Mouse (Mus musculus): ENCODE data around the gene Tnfaip8l1. TPM values are rescaled to one million over a fixed set of nuclear protein-coding genes. Genes with fewer than 3 reads are reported as not detected.
A peak's percentile ranks its signal among the peaks of the same experiment; 100 is the strongest.

Gene Tnfaip8l1
- polyA plus RNA-seq, 1 experiment from 2014 or later, result 12.2 TPM

GRCm38 (mm10) chr17:56212676-56213075 lies 50.4 kb downstream of the Tnfaip8l1 start:
- 47% methylated on average over 6 of the region's 6 CpGs for WGBS
- ATAC-seq (ENCODE audit: low FRiP score, low TSS enrichment), result no peak
- Histone ChIP-seq H3K9ac (replicated peaks; ENCODE audit: low read length) (no peak overlapping the region), H3K4me3 (ENCODE audit: low read length) (no peak overlapping the region), H3K4me1 (ENCODE audit: insufficient read depth, low read length) (peaks cover 17% of the 10 kb centered on the region), H3K36me3 (ENCODE audit: insufficient read depth, low read length) (peaks cover 39% of the 10 kb centered on the region), H3K27ac (ENCODE audit: low read length) (no peak overlapping the region), H3K9me3 (ENCODE audit: low read length) (no peaks in the 10 kb centered on the region), H3K4me2 (replicated peaks; ENCODE audit: low read depth, low read length) (no peak overlapping the region), H3K27me3 (ENCODE audit: insufficient read depth, low read length) (no peaks in the 10 kb centered on the region)

- Histone ChIP-seq H3K9me3 (ENCODE audit: low read length) (no peaks in the 10 kb centered on the region), H3K4me3 (ENCODE audit: low read length) (no peak overlapping the region), H3K4me2 (replicated peaks; ENCODE audit: low read depth, low read length) (no peak overlapping the region), H3K27me3 (ENCODE audit: insufficient read depth, low read length) (no peaks in the 10 kb centered on the region), H3K27ac (ENCODE audit: low read length) (no peak overlapping the region), H3K4me1 (ENCODE audit: insufficient read depth, low read length) (peaks cover 23% of the 10 kb centered on the region), H3K9ac (replicated peaks; ENCODE audit: low read length) (no peak overlapping the region), H3K36me3 (ENCODE audit: insufficient read depth, low read length) (peaks cover 25% of the 10 kb centered on the region)
- no peak for ATAC-seq (ENCODE audit: low FRiP score, low TSS enrichment)
- WGBS, result 91% methylated on average over 1 of the region's 1 CpGs
Measured at GRCm38 (mm10) chr17:56214229-56214628, 52.0 kb downstream of the Tnfaip8l1 start.

- no peak overlapping the region for H3K27ac ChIP-seq (ENCODE audit: low read length)
Measured at GRCm38 (mm10) chr17:56217670-56218069, 55.4 kb downstream of the Tnfaip8l1 start.

GRCm38 (mm10) chr17:56218377-56219191 lies 56.3 kb downstream of the Tnfaip8l1 start, which contains the start of gene Dpp9:
TSS of gene Dpp9 (minus strand) at chr17:56218905.
- H3K36me3 ChIP-seq (ENCODE audit: insufficient read depth, low read length), result 0 out of 2 replicates have a peak, but pooled peaks cover 2% of the 10 kb centered on the region
- H3K27ac ChIP-seq (ENCODE audit: low read length), result peak within 1 kb of the TSS; percentile 90
- peaks cover 27% of the 10 kb centered on the region for H3K4me1 ChIP-seq (ENCODE audit: insufficient read depth, low read length)
- no peaks in the 10 kb centered on the region for H3K9me3 ChIP-seq (ENCODE audit: low read length)
- H3K4me2 ChIP-seq (replicated peaks; ENCODE audit: low read depth, low read length), result peak within 1 kb of the TSS; percentile 67
- H3K27me3 ChIP-seq (ENCODE audit: insufficient read depth, low read length), result no peaks in the 10 kb centered on the region
- peak within 1 kb of the TSS; percentile 87 for H3K4me3 ChIP-seq (ENCODE audit: low read length)
- WGBS, result under 1% methylated on average over 65 of the region's 78 CpGs
- ATAC-seq (ENCODE audit: low FRiP score, low TSS enrichment), result peak; percentile 100
- peak within 1 kb of the TSS; percentile 92 for H3K9ac ChIP-seq (replicated peaks; ENCODE audit: low read length)

More at GRCm38 (mm10) chr17:56217670-56218069, 55.4 kb downstream of the Tnfaip8l1 start:
- Histone ChIP-seq H3K4me3 (ENCODE audit: low read length) (peak overlapping the region; percentile 87), H3K36me3 (ENCODE audit: insufficient read depth, low read length) (0 out of 2 replicates have a peak, but pooled peaks cover 2% of the 10 kb centered on the region), H3K9ac (replicated peaks; ENCODE audit: low read length) (peak overlapping the region; percentile 92), H3K4me2 (replicated peaks; ENCODE audit: low read depth, low read length) (peak overlapping the region; percentile 67), H3K4me1 (ENCODE audit: insufficient read depth, low read length) (peaks cover 31% of the 10 kb centered on the region), H3K27me3 (ENCODE audit: insufficient read depth, low read length) (no peaks in the 10 kb centered on the region), H3K9me3 (ENCODE audit: low read length) (no peaks in the 10 kb centered on the region)
- ATAC-seq (ENCODE audit: low FRiP score, low TSS enrichment), result no peak
- 69% methylated on average over 13 of the region's 13 CpGs for WGBS

- Histone ChIP-seq H3K27me3 (ENCODE audit: insufficient read depth, low read length) (no peaks in the 10 kb centered on the region), H3K36me3 (ENCODE audit: insufficient read depth, low read length) (0 out of 2 replicates have a peak, but pooled peaks cover 2% of the 10 kb centered on the region), H3K4me3 (ENCODE audit: low read length) (peak overlapping the region; percentile 87), H3K9ac (replicated peaks; ENCODE audit: low read length) (peak overlapping the region; percentile 92), H3K27ac (ENCODE audit: low read length) (peak overlapping the region; percentile 90), H3K4me1 (ENCODE audit: insufficient read depth, low read length) (peaks cover 27% of the 10 kb centered on the region), H3K9me3 (ENCODE audit: low read length) (no peaks in the 10 kb centered on the region), H3K4me2 (replicated peaks; ENCODE audit: low read depth, low read length) (peak overlapping the region; percentile 67)
- 43% methylated on average over 12 of the region's 12 CpGs for WGBS
- no peak; the same call in 1 of the 2 replicates for ATAC-seq (ENCODE audit: low FRiP score, low TSS enrichment)
Measured at GRCm38 (mm10) chr17:56219251-56219650, 57.0 kb downstream of the Tnfaip8l1 start.

- Histone ChIP-seq H3K4me3 (ENCODE audit: low read length) (no peak overlapping the region), H3K4me2 (replicated peaks; ENCODE audit: low read depth, low read length) (no peak overlapping the region; the same call in 1 of the 2 replicates), H3K4me1 (ENCODE audit: insufficient read depth, low read length) (peaks cover 27% of the 10 kb centered on the region), H3K27ac (ENCODE audit: low read length) (peak overlapping the region; percentile 14; the same call in 1 of the 2 replicates), H3K9me3 (ENCODE audit: low read length) (no peaks in the 10 kb centered on the region), H3K27me3 (ENCODE audit: insufficient read depth, low read length) (no peaks in the 10 kb centered on the region), H3K9ac (replicated peaks; ENCODE audit: low read length) (no peak overlapping the region), H3K36me3 (ENCODE audit: insufficient read depth, low read length) (0 out of 2 replicates have a peak, but pooled peaks cover 2% of the 10 kb centered on the region)
- WGBS, result 43% methylated on average over 3 of the region's 3 CpGs
- ATAC-seq (ENCODE audit: low FRiP score, low TSS enrichment), result no peak
Measured at GRCm38 (mm10) chr17:56219805-56220204, 57.5 kb downstream of the Tnfaip8l1 start.

Small RNA genes within 50 kb of the gene (microRNA-seq; reads per million reads assigned to microRNA genes)
- gene Gm44397, result not detected

Other genes with a start within 250 kb of the Tnfaip8l1 start
- gene Zfp119b, start 213.0 kb upstream of the Tnfaip8l1 start, polyA plus RNA-seq (2015; fragmentation: Nextera tagmentation; extraction: Ambion mirVana), result 6.3 and 7.8 TPM in 2 replicates
- 2.1 and 2.6 TPM in 2 replicates for gene Ebi3, start 209.8 kb upstream of the Tnfaip8l1 start, polyA plus RNA-seq (2015; fragmentation: Nextera tagmentation; extraction: Ambion mirVana)
- 29.8 and 34.7 TPM in 2 replicates for gene Yju2, start 203.4 kb upstream of the Tnfaip8l1 start, polyA plus RNA-seq (2015; fragmentation: Nextera tagmentation; extraction: Ambion mirVana)
- gene Shd, start 192.0 kb upstream of the Tnfaip8l1 start, polyA plus RNA-seq (2015; fragmentation: Nextera tagmentation; extraction: Ambion mirVana), result 41.6 and 46.0 TPM in 2 replicates
- gene Fsd1, start 176.0 kb upstream of the Tnfaip8l1 start, polyA plus RNA-seq (2015; fragmentation: Nextera tagmentation; extraction: Ambion mirVana), result 21.6 TPM in 2 replicates
- 21.0 and 21.4 TPM in 2 replicates for gene Stap2, start 156.9 kb upstream of the Tnfaip8l1 start, polyA plus RNA-seq (2015; fragmentation: Nextera tagmentation; extraction: Ambion mirVana)
- 109 and 112 TPM in 2 replicates for gene Mpnd, start 156.8 kb upstream of the Tnfaip8l1 start, polyA plus RNA-seq (2015; fragmentation: Nextera tagmentation; extraction: Ambion mirVana)
- gene Sh3gl1, start 125.8 kb upstream of the Tnfaip8l1 start, polyA plus RNA-seq (2015; fragmentation: Nextera tagmentation; extraction: Ambion mirVana), result 189 and 190 TPM in 2 replicates
- 26.0 and 28.4 TPM in 2 replicates for gene Chaf1a, start 122.0 kb upstream of the Tnfaip8l1 start, polyA plus RNA-seq (2015; fragmentation: Nextera tagmentation; extraction: Ambion mirVana)
- gene Ubxn6, start 87.4 kb upstream of the Tnfaip8l1 start, polyA plus RNA-seq (2015; fragmentation: Nextera tagmentation; extraction: Ambion mirVana), result 46.2 and 47.2 TPM in 2 replicates
- gene Hdgfl2, start 82.8 kb upstream of the Tnfaip8l1 start, polyA plus RNA-seq (2015; fragmentation: Nextera tagmentation; extraction: Ambion mirVana), result 129 and 141 TPM in 2 replicates
- 0.18 and 0.32 TPM in 2 replicates for gene Plin4, start 52.7 kb upstream of the Tnfaip8l1 start, polyA plus RNA-seq (2015; fragmentation: Nextera tagmentation; extraction: Ambion mirVana)
- 1.6 and 2.6 TPM in 2 replicates for gene Plin5, start 44.9 kb upstream of the Tnfaip8l1 start, polyA plus RNA-seq (2015; fragmentation: Nextera tagmentation; extraction: Ambion mirVana)
- 0.62 and 0.69 TPM in 2 replicates for gene Lrg1, start 40.5 kb upstream of the Tnfaip8l1 start, polyA plus RNA-seq (2015; fragmentation: Nextera tagmentation; extraction: Ambion mirVana)
- 1.1 TPM in 2 replicates for gene Sema6b, start 22.1 kb upstream of the Tnfaip8l1 start, polyA plus RNA-seq (2015; fragmentation: Nextera tagmentation; extraction: Ambion mirVana)
- gene Mydgf, start 21.4 kb downstream of the Tnfaip8l1 start, polyA plus RNA-seq (2015; fragmentation: Nextera tagmentation; extraction: Ambion mirVana), result 102 and 109 TPM in 2 replicates
- gene Dpp9, start 56.4 kb downstream of the Tnfaip8l1 start, polyA plus RNA-seq (2015; fragmentation: Nextera tagmentation; extraction: Ambion mirVana), result 45.0 and 46.2 TPM in 2 replicates
- gene Fem1a, start 94.3 kb downstream of the Tnfaip8l1 start, polyA plus RNA-seq (2015; fragmentation: Nextera tagmentation; extraction: Ambion mirVana), result 14.6 and 15.8 TPM in 2 replicates
- 7.3 and 10.3 TPM in 2 replicates for gene Ticam1, start 114.3 kb downstream of the Tnfaip8l1 start, polyA plus RNA-seq (2015; fragmentation: Nextera tagmentation; extraction: Ambion mirVana)
- gene Plin3, start 130.4 kb downstream of the Tnfaip8l1 start, polyA plus RNA-seq (2015; fragmentation: Nextera tagmentation; extraction: Ambion mirVana), result 87.5 and 106 TPM in 2 replicates
- not detected in 2 replicates for gene Arrdc5, start 137.8 kb downstream of the Tnfaip8l1 start, polyA plus RNA-seq (2015; fragmentation: Nextera tagmentation; extraction: Ambion mirVana)
- 170 and 179 TPM in 2 replicates for gene Uhrf1, start 140.8 kb downstream of the Tnfaip8l1 start, polyA plus RNA-seq (2015; fragmentation: Nextera tagmentation; extraction: Ambion mirVana)
- gene Kdm4b, start 163.6 kb downstream of the Tnfaip8l1 start, polyA plus RNA-seq (2015; fragmentation: Nextera tagmentation; extraction: Ambion mirVana), result 37.7 and 39.1 TPM in 2 replicates

Data from kidney, embryonic 16.5 days (tissue).